Mouse (Mus musculus) spleen, adult 2 months (tissue): ENCODE measurements around the gene Gm3252. TPM values are rescaled to one million over a fixed set of nuclear protein-coding genes. Genes with fewer than 3 reads are reported as not detected.
"Not testable (repeated sequence)": the region's sequence is repeated elsewhere in the genome, so short reads cannot be mapped to it uniquely, and the experiment has no call there.

Experiments used
- DNase-seq, 2 experiments: peaks; one replicate each; pipeline versions ENCODE4 v3.0.0 to v3.0.0-alpha.2; 2012 to 2021; ENCODE audit warnings: low spot score in 2 of 2, low read depth in 1 of 2
- H3K27ac ChIP-seq: fragments of 200-500 bp; 2 replicates; pipeline ENCODE4 v1.5.1; 2012; ENCODE audit warnings: low read length, inconsistent platforms; ENCODE audit not compliant: insufficient read depth
- H3K27me3 ChIP-seq: fragments of 200-500 bp; 2 replicates; pipeline ENCODE4 v1.6.1; 2012; ENCODE audit warnings: mild to moderate bottlenecking, moderate library complexity, low read length, inconsistent platforms; ENCODE audit not compliant: control insufficient read depth, insufficient read depth
- H3K36me3 ChIP-seq: fragments of 200-500 bp; 2 replicates; pipeline ENCODE4 v1.6.1; 2012; ENCODE audit warnings: mild to moderate bottlenecking, low read length, inconsistent platforms; ENCODE audit not compliant: control insufficient read depth, insufficient read depth
- H3K4me1 ChIP-seq: fragments of 200-500 bp; 2 replicates; pipeline ENCODE4 v1.6.1; 2011; ENCODE audit warnings: inconsistent platforms; ENCODE audit not compliant: control insufficient read depth, insufficient read depth, insufficient read length
- H3K4me3 ChIP-seq: fragments of 200-500 bp; 2 replicates; pipeline ENCODE4 v1.5.1; 2011; ENCODE audit warnings: mild to moderate bottlenecking, inconsistent platforms; ENCODE audit not compliant: insufficient read depth, insufficient read length; ENCODE audit errors: extremely low read depth
- WGBS: fragments of 180-500 bp; shearing (Covaris S2); methylation state at CpG from one replicate; pipeline ENCODE4 v1.1.7; 2018; 5-methylcytosine and 5-hydroxymethylcytosine counted together
- polyA plus RNA-seq: library from polyadenylated mRNA; depleted of rRNA; stranded (reverse); fragments of >200 nt; gene quantifications from 2 replicates; pipeline ENCODE4 v1.2.3, GENCODE M21; 2012; rRNA removed

Gene Gm3252
- polyA plus RNA-seq, result 0.11 TPM in 1 of 2 replicates, not detected in the other

DNA sequence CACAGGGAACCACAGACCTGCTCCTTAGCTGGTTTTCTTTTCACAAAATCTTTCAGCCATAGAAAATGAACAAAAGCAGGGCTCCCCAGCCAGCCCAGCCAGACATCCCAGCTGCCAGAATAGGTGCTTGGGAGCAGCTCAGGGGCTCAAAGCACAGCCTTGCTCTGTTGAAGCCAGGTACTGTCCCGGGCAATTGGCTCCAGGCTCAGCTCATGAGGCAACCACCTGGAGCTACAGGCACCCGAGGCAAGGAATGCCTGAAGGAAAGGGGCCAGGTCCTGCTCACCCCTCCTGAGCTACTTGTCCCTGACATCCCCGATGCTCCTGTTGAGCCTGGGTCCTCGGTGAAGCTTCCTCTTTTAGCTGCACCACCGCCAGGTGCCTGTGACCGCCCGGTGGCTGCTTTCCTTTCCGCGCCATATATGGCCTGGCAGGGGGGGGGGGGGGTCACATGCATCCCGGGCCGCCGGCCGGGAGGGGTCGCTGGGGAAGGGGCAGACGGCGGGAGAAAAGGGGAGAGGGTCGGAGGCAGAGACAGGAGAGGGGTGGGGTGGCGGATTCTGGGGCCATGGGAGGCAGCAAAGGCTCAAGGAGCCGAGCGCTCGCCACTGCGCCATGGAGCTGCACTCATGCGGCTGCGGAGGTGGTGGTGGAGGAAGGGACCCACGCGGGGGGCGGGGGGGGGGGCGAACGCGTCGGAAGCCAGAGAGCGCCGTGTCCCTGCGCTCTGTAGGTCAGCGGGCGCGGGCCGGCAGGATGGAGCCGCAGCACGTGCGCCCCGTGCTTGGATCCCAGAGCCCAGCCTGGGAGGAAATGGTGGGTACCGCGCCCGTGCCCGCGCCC, at the start of gene Gm3252:
Gene Gm3252, plus strand, starts transcription at position 738 of the 843 bp plus-strand sequence.
- DNase-seq, H3K4me1 ChIP-seq, H3K27me3 ChIP-seq, H3K36me3 ChIP-seq, H3K4me3 ChIP-seq, H3K27ac ChIP-seq: not testable (repeated sequence)
- WGBS, result 6% methylated on average over 7 of the region's 47 CpGs

- not testable (repeated sequence) for H3K4me3 ChIP-seq, H3K27me3 ChIP-seq, H3K27ac ChIP-seq, H3K4me1 ChIP-seq, DNase-seq, H3K36me3 ChIP-seq
- whole genome bisulfite sequencing, result 86% methylated on average over 1 of the region's 2 CpGs
Observed at GRCm38 (mm10) chr14:4708938-4709337, 17.6 kb upstream of the Gm3252 start, which contains the start of gene Gm7876. Gm7876 (plus strand) TSS chr14:4709238.

GRCm38 (mm10) chr14:4776037-4776436, 49.5 kb downstream of the Gm3252 start, which contains the start of gene Gm9602:
Gm9602 (plus strand) TSS chr14:4776337.
- not testable (repeated sequence) for H3K27ac ChIP-seq, DNase-seq, H3K4me1 ChIP-seq, H3K27me3 ChIP-seq, H3K36me3 ChIP-seq, H3K4me3 ChIP-seq
- WGBS, result 83% methylated on average over 1 of the region's 2 CpGs

Other genes starting within 250 kb of the Gm3252 start
- not detected in 2 replicates for gene Gm3182, start 245.0 kb upstream of the Gm3252 start, polyA plus RNA-seq
- gene Gm3047, start 171.4 kb upstream of the Gm3252 start, polyA plus RNA-seq, result not detected in 2 replicates
- gene Gm8159, start 94.4 kb upstream of the Gm3252 start, polyA plus RNA-seq, result not detected in 2 replicates
- not detected in 2 replicates for gene Gm3239, start 62.6 kb upstream of the Gm3252 start, polyA plus RNA-seq
- not detected in 2 replicates for gene Gm7876, start 17.5 kb upstream of the Gm3252 start, polyA plus RNA-seq
- not detected in 2 replicates for gene Gm9602, start 49.6 kb downstream of the Gm3252 start, polyA plus RNA-seq
- gene Gm3269, start 111.3 kb downstream of the Gm3252 start, polyA plus RNA-seq, result not detected in 2 replicates
- not detected in 2 replicates for gene Gm3264, start 128.8 kb downstream of the Gm3252 start, polyA plus RNA-seq
- not detected in 2 replicates for gene Gm3278, start 165.6 kb downstream of the Gm3252 start, polyA plus RNA-seq